Mouse (Mus musculus): ENCODE measurements around the gene Lmcd1. TPM values are rescaled to one million over a fixed set of nuclear protein-coding genes. Genes with fewer than 3 reads are reported as not detected.
"Not testable (repeated sequence)": the region's sequence is repeated elsewhere in the genome, so short reads cannot be mapped to it uniquely, and the experiment has no call there.

The Lmcd1 gene
- not detected for polyA plus RNA-seq (2017; shearing (Covaris generic))

DNA sequence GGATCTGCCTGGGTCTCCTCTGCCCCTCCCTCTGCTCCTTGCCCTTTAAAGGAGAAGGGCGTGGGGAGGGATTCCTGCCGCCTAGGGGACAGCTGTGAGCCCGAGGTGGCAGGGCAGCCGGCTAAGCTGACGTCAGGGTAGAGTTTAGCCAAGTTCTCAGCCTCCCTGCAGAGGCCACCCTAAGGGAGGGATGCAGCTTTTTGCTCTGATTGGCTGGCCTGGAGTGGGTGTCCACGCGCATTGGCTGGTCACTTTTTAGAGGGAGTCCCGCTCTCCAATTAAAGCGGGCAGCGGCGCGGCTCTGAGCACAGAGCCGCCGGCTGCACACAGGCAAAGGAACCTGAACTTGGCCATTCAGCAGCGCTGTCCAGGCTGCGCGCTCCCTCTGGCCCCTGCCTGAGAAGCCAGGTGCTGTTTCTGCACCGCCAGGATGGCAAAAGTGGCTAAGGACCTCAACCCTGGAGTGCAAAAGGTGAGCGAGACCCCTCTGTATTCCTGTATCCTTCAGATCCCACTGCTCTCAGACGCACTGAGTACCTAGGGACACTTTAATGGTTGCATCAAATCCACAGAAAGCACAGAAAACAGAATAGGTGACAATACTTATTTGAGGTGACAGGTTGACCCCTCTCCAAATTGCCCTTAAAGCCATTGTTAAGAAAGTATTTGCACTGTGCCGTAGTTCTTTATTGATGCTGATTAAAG is at the start of gene Lmcd1:
Gene Lmcd1 (plus strand): TSS at position 258 of the 705 bp plus-strand sequence.
- no peak for ATAC-seq

DNA sequence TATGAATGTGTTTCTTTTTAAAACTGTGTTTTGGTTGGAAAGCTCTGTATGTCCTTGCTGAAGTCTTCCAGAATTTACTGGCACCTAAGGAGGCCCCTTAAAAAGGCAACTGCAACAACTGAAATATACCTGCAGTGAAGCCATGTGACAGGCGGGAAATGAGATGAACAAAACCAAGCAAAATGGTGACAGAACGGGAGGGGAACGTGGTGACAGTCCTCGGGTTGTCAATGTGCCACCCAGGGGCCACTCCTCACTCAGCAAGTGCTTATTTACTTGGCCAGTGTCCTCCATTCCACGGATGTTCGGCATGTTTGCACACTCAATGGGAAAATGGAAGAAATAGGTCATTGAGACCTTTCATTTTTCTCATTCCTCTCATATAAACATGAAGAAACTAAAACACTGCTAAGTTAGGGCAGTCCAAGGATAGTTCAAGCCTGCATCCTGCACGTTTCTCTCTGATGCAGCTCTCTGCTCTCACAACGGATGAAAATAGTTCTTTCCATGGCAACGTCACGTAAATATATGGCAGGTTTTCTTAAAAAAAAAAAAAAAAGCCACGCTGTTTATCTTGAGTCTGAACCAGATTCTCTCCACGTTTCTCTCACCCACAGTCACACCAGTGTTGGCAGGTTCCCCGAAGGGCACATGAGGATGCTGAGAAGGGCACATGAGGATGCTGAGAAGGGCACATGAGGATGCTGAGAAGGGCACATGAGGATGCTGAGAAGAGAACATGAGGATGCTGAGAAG is 49.5 kb upstream of the Lmcd1 start:
- ATAC-seq = no peak

DNA sequence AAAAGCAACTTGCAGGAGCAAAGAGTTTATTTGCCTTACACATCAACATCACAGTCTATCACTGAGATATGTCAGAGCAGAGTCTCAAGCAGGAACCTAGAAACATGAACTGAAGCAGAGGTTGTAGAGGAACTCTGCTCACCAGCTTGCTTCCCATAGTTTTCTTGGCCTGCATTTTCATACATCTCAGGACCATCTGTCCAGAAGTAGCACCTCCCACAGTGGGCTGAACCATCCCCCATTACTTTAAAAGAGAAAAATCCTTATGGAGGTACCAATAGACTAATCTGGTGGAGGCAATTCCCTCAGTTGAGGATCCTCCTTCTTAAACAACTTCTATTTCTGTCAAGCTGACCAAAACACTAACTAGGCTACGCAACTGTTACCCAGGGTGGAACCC is 36.8 kb upstream of the Lmcd1 start:
- no peak for ATAC-seq

DNA sequence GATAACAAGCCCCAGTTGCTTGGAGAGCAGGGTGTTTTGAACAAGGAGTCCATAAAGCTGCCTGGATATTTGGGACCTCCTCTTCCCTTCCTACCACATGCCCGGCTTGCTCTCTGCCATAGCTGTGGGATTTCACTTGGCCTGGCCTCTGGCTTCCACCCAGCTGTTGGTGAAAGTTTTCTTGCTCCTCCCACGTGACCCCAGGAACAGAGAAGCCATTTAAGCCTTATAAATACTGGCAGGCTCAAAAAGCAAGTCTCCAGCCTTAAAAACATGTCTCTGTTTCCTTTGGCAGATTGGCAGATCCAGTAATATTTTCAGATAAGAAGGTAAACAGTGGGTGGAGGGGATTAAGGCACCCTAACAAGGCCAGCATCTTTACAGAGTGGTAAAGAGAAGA is 31.3 kb upstream of the Lmcd1 start:
- ATAC-seq = no peak

DNA sequence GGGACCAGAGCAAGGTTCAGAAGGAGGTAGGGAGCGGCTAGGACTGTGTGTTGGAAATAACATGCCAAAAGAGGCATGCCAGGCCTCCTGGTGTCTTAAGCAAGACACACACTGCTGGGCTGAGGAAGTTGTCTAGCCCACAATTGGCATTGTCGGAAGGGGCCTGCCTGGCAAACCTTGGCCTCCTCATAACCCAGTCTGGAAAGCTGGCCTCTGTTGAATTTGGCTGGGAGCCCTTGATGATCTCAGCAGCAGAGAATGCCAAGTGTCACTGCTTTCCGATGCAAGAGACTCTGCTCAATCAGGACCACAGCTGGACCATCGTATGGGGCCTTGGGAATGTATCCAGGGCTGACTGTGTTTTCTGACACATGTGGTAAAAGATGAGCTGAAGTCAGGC is 27.9 kb upstream of the Lmcd1 start:
- ATAC-seq = no peak

DNA sequence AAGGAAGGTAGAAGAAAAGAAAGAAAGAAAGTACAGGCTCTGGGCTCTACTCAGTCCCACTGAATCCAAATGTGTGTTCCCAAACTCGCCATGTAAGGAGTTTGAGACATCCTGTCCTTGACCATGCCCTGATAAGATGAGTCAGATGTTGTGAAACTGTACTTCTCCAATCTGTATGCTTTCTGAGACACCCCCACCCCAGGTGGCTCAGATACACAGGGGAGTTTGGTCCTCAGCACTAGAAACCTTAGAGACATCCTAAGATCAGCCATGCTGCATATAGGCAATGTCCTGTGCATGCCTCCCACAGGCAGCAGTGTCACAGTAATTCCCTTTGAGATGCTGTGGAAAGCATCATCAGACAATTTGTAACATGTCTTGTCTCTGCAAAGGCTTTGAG is 26.9 kb upstream of the Lmcd1 start:
- no peak for ATAC-seq

DNA sequence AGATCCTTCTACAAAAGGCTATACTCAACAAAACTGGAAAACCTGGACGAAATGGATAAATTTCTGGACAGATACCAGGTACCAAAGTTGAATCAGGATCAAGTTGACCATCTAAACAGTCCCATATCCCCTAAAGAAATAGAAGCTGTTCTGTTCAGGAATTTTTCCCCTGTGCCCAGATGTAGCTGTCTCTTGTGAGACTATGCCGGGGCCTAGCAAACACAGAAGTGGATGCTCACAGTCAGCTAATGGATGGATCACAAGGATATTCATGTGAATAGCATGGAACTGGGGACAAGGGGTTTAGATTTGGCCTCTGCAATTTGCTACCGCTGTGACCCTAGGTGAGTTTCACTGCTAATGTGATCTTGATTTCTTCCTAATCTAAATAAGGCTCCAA is 19.6 kb upstream of the Lmcd1 start:
- ATAC-seq = not testable (repeated sequence)

DNA sequence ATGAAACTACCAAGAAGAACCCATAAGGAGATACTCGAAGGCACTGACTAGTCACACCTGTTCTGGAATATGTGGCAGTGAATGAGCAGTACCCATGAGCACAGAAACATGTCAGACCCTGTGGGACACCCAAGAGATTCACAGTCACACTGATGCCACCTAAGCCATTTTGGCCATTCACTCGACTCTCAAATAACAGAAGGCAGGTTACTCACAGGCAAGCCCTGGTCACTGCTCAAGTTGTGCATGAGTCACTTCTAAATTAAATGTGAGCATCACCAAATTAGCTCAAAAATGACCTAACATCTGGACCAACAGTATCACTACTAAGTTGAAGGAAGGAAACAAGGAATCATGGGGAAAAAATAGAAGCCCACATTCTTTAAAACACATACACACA is 18.6 kb upstream of the Lmcd1 start:
- no peak for ATAC-seq

DNA sequence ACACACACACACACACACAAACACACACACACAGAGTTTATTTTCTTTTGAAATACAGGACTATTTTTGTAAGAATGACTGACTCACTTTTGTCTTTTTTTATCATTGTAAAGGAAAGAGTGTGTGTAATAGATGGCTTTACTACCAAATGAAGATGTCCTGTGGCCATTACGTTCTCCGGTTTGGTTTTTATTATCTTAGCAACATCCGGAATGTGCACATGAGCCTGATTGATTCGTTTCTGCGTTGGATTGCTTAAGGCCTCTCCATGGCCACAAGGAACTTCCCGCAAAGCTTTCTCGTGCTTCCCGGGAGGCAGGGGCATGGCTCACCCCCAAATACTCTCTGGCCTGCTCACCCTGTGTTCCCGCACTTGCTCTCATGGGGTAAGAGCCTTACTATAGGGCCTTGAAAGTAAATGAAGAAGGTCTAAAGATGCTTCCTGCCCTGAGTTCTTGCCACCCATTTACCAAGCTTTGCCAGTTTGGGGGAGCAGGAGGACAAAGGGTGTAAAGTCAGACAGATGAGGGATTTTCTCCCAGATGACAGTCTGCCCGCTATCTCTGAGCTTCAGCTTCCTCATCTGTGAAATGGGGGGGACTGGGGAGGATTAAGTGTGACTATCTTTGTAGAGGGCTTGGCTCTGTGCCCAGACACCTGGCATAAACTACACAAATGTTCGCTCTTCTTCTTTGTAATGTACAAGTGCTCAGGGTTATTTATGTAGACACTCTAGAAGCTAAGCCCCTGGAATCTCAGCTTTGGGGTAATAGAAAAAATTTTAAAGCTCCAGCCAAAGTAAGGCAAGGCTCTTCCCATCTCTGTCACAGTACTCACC is 18.0 kb upstream of the Lmcd1 start:
- ATAC-seq = no peak

DNA sequence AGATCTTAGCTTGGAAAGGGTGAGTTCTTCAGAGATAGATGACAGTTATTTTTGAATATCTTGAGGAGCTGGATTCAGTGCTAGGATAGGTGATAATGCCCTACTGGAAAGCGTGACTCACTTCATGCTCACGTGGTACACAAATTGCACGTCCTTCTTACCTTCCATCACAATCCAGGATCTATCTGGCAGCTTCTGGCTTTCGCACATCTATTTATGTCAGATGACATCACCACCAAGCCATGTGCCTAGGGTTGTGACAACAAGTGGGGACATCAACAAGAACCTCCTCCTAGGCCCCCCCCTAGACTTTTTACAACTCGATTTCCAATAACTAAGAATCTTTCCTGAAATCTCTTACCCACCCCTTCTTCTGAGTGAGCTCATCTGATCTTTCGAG is 17.0 kb upstream of the Lmcd1 start:
- no peak for ATAC-seq

DNA sequence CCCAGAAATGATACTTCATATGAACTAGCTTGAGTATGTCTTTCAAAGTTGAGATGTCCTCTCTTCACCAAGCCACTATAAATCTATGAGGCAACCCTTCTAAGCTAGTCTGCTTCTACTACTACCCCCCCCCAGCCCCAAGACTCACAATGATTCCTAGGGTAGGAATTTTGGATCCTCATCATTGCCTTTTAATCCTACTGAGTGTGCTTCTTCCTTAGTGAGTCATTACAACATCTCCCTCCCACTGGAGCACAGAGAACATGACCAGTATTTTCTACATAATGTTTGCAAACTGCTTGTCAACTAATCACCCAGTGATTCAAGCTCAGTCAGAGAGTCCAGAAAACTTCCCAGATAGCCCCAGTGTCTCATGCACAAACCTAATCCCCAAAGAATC is 12.5 kb upstream of the Lmcd1 start:
- ATAC-seq = no peak

DNA sequence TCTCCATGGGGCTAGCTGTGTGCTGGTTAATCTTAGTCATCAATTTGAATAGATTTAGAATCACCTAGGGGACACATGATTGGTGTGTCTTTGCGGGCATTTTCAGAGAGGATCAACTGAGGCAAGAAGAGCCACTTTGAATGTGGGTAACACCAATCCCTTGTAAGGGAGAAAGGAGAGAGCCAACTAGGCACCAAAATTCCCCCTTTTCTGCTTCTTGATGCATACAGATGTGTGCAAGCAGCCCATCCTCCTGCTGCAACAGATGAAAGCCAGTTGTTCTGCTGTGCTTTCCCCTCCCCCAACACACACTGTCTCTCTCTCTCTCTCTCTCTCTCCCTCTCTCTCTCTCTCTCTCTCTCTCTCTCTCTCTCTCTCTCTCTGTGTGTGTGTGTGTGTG is 9.2 kb upstream of the Lmcd1 start:
- no peak for ATAC-seq

DNA sequence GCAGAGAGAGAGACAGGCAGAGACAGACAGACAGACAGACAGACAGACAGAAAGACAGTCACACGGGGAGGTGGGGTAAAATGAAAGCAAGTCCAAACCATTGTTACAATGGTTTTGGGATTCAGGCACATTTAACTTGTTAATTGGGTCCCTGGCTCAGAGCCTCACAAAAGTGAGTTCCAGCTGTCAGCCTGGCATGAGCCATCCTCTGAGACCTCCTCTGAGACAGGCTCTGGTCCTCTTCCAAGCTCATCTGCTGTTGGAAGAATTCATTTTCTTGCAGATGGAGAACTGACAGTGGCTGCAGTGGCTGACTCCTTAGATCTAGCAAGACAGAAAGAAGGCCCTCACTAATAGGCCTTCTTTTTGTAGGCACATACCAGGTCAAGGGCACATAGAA is 6.9 kb upstream of the Lmcd1 start:
- ATAC-seq = no peak

DNA sequence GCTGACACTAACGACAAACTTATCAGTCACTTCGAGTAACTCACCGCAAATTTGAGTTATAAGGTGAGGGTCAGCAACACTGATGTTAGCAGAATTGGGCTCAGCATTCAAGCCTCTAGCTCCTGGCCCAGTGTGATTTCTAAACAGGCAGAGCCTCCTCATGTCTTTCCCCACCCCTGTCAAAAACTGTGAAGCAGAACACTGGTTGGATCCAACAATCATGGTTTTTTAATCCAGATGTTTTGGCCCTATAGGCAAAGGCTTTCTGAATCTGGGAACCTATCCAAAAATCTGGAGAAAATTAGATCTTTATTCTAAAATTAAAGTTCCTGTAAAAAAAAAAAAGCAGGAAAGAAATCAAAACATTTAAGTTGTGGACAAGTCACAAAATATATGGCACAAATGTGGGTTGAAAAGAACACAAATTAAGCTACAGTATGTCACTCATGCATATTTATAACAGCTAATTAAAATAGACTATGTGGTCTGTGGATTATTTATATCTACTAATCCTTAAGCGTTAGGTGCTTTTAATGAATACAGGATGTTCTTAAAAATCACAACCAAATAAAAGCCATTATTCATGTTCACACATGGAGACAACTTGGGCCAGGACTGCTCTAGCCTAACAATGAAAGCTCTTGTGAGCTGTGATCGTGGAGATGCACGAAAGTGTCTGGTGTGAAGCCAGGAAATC is 5.7 kb upstream of the Lmcd1 start:
- no peak for ATAC-seq

DNA sequence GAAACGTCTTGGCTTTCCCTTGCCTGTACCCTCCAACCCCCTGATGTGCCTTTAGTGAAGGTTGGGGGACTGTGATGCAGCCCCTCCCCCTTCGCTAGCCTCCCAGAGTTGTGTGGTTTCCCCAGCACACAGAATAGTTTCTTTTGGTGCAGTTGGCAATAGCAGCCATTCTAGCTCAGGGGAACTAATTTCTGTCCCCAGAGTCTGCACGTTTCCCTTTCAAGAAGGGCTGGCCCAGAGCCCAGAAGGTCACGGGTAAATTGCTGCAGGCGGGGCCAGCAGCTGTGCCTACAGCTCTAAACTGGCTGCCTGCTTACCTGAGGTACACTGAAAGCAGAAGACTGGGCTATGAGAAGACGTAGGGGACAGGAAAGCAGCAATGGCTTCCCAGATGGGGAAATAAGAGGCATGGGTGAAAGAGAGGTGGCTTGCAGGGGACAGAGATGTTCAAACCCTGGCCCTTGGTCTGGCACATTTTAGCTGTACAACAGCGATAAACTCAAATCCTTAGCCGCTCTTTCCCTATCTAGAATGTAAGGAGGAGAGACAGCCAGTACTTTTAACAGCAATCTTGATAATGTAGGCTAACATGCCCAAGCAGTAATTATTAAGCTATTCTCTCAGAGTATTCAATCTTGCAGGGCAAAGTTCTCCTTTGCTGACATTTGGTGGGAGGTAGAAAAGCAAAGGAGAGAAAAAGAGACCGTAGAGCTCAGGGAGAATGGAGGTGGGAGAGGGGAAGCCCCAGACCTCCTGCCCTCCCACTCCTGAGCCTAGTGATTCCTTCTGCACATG is 900 bp downstream of the Lmcd1 start:
- no peak for ATAC-seq

DNA sequence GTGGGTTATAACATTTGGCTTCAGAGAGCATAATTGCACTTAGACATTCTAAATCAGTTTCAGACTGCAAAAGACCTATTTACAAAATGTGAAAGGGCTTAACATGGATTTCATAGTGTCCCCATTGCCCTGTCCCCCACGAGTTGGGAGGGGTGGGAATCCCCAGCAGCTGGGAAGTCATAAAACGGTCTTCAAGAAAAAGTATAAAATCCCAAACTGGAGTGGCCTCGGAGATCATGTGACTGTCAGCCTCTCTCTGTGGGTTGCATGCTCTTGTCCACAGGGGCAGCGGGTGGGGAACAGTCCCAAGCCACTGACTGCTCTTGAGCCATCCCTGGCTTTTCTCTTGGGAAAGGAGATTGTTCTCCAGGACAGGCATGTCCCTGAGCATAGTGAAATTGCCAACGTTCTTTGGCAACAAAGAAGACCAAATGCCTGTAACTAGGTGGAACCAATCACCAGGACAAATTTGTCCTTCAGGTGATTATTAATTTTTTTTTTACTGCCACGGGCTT is 2.2 kb downstream of the Lmcd1 start:
- no peak for ATAC-seq

DNA sequence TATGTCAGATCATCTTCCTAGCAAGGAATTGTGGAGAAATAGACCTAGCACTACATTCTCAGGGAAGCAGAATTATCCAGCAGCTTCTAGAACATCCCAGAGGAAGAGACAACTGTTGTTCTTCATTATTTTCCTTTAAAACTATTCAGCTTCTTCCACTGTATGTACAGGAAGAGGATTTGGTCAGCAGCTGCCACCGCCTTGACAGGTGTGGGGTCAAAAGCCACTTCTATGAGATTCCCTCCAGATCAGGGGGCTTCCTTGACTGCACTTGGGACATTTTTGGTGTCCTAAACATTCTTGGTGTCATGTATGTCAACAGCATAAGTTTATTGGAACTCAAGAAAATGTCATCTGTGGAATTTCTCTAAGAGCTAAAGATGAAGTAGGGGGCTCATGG is 5.2 kb downstream of the Lmcd1 start:
- no peak for ATAC-seq

DNA sequence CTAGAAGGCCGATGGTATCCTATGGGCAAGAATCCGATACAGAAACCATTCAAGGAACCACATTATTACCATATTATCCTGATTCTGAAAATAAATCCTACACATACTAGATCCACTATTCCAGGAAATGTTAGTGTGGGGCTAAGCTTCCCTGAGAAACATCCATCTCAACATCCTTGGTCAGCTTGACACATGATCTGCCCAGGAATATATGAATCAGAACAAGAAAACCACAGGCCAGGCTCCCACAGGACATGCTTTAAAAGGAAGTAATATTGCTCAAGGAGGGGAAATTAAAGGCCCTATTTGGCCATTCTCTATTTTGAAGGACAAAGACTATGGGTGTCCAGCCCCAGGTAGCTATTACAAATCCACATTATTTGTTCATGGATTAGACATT is 6.6 kb downstream of the Lmcd1 start:
- no peak for ATAC-seq

DNA sequence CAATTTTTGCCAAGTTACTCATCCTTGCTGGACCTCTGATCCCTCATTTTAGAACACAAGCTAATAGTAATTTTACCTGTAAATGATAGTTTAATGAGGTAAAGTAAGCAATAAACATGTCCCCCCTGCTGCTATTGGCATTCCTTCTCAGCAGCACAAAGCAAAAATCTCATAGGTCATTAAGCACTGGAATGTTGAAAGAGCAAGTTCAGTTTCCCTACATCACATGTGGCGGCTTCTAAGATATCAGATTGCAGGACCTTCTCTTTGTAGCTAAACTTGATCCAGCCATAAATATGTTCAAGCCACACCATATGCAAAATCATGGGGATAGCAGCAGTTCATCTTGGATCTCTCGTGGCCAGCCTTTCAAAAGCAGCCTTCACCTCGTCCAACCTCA is 7.4 kb downstream of the Lmcd1 start:
- no peak for ATAC-seq

DNA sequence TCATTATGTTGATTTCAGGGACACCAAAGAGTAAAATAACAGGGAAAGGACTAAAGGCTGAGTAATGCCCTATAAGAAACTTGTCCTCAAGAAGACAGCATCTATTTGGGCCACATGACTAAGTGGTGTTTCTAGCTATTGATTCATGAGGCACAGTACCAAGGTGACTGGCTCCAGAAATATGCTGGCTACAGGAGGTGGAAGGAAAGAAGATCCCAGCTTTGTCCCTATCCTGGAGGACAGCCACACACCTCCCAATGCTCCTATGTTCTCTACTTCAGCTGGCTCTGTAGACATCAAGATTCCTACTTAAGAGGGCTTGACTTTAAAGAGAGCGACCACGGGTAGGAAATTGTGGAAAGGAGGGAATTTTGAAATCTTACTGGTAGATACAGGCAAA is 8.4 kb downstream of the Lmcd1 start:
- ATAC-seq = no peak

DNA sequence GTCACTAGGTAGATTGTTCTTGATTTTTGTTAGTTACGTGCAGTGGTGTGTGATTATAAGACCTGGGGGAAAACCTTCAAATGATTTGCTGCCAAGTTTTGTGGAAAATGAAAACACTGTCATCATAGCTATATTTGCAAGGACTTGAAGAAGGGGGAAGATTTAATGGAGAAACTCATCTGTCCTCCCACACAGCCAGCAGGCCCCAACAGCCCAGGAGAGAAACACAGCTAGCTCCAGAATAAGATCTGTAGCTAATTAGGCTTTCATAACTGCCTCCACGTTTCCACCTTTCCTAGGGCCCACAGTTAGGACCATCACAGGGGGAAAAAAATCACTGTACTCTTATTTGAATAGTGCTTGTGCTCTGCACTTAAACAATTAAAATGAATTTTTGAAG is 10.5 kb downstream of the Lmcd1 start:
- no peak for ATAC-seq

DNA sequence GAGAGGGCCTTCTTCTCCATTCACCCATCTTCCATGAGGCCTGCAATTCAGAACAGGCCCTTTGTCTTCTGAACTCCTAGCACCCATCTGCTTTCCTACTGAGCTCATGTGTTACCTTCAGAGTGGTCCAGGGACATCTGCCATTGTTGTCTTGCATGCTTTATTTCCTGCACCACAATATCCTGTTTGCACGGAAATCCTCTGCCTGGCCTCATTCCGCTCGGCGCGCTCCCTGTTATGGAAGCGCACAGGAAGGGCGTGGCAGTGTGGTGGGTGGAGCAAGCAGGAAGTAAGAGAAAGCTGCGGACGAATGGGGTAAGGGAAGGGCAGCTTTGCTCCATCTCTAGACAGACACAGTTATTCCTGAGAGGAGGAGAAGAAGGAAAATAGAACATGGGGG is 14.1 kb downstream of the Lmcd1 start:
- no peak for ATAC-seq

Measured in activated CD4-positive, CD25-positive, alpha-beta regulatory T cell, adult 4 months (primary cell).